20 mouse cellular contexts compared by ENCODE assay signal in the genomic region with DNA sequence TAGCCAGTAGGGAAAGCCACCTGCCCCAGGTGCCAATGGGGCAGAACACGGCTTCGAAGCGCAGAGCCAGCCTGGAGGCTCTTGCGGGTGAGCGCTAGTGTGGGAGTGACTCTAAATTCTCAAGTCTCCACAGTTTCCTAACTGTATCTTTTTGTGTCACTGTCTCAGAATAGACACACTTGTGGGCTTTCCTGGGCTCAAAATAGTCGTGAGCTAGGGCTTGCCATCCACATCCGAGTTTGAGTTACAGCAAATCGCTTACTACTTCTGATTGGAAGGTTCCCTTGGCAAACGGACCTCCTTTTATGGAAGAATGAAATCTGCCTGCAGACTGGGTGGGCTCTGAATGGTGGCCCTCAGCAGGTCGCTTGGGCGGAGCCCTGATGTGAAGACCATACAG.
A peak's percentile ranks its signal among the peaks of the same experiment; 100 is the strongest.
DNase-seq lines count a peak whose midpoint lies in the region; ATAC-seq lines count a peak whose summit lies in the region.
"Had no signal": no experiment of that assay in that cellular context is flagged by ENCODE, and none has a peak within 500 bp of the region (broad histone marks: within the 10 kb centered on the region; RNA-seq: fewer than 3 reads in every experiment).

No protein-coding gene starts in this region.

- WGBS in hindbrain, embryonic 11.5 days = 77% methylated on average over 11 of the region's 11 CpGs

- no peaks in the 10 kb centered on the region; the same call in 1 of the 2 replicates for H3K9me3 ChIP-seq in hindbrain, embryonic 11.5 days (ENCODE audit: control insufficient read depth, low read length)
- H3K9me3 ChIP-seq: midbrain, embryonic 12.5 days had no signal

- no peak overlapping the region for H3K4me3 ChIP-seq in hindbrain, embryonic 11.5 days (ENCODE audit: low read depth, low read length)
- H3K4me3 ChIP-seq: forebrain, embryonic 13.5 days; heart, adult 2 months; midbrain, embryonic 12.5 days had no signal

- no peaks in the 10 kb centered on the region for H3K27me3 ChIP-seq in hindbrain, embryonic 11.5 days (ENCODE audit: control insufficient read depth, insufficient read depth, low read length)
- H3K27me3 ChIP-seq: forebrain, embryonic 13.5 days had no signal

- no peak overlapping the region for H3K9ac ChIP-seq in hindbrain, embryonic 11.5 days (ENCODE audit: low read depth, low read length)
- H3K9ac ChIP-seq: forebrain, embryonic 13.5 days; hindbrain, embryonic 14.5 days; liver, postnatal 0 days; midbrain, embryonic 12.5 days had no signal

- peak; percentile 90 for ATAC-seq in frontal cortex, adult (ENCODE audit: low TSS enrichment)
- ATAC-seq in hindbrain, embryonic 11.5 days (ENCODE audit: low FRiP score) = no peak
- ATAC-seq: forebrain, embryonic 13.5 days; inflammation-experienced regulatory T-cells, adult 6 months; liver, postnatal 0 days had no signal

- no peak for DNase-seq in frontal cortex, postnatal 25 days (ENCODE audit: low spot score in 2 of 2)
- DNase-seq in frontal cortex, postnatal 36 days (ENCODE audit: low spot score in 2 of 2) = peak; percentile 32 to 83
- DNase-seq in left cerebral cortex, postnatal 25 days (ENCODE audit: low spot score in 2 of 2) = peak; percentile 34 to 93
- peak; percentile 44 to 82 for DNase-seq in right cerebral cortex, postnatal 36 days (ENCODE audit: low spot score in 2 of 2)
- DNase-seq in urinary bladder, postnatal 25 days (ENCODE audit: low spot score) = no peak
- no peak for DNase-seq in lung, postnatal 10 days
- DNase-seq in hindbrain, embryonic 11.5 days (ENCODE audit: low spot score) = no peak
- DNase-seq: adrenal gland, postnatal 10 days; cerebellum, adult 9-10 months; gastrocnemius, postnatal 36 days; heart, adult 2 months; heart, postnatal 36 days; kidney, adult 2 months; liver, postnatal 0 days had no signal

- no peak overlapping the region for H3K4me2 ChIP-seq in hindbrain, embryonic 11.5 days (replicated peaks; ENCODE audit: low read depth, low read length)
- H3K4me2 ChIP-seq: forebrain, embryonic 13.5 days; hindbrain, embryonic 14.5 days; midbrain, embryonic 12.5 days had no signal

- H3K36me3 ChIP-seq in hindbrain, embryonic 11.5 days (ENCODE audit: control insufficient read depth, insufficient read depth, low read length) = no peaks in the 10 kb centered on the region
- H3K36me3 ChIP-seq: midbrain, embryonic 12.5 days had no signal

- H3K27ac ChIP-seq in hindbrain, embryonic 11.5 days (ENCODE audit: low read depth, low read length) = no peak overlapping the region
- H3K27ac ChIP-seq: forebrain, embryonic 13.5 days; heart, adult 2 months; hindbrain, embryonic 14.5 days; kidney, postnatal 0 days; midbrain, embryonic 12.5 days had no signal

- intact Hi-C loops in left cerebral cortex, postnatal 25 days (cut with DNase I) = loop anchor here (2.0 kb wide), 2 partner anchors 41 to 73 kb away; no protein-coding TSS in a partner anchor

- 0 out of 2 replicates have a peak, but pooled peaks cover 3% of the 10 kb centered on the region for H3K4me1 ChIP-seq in hindbrain, embryonic 11.5 days (replicated peaks; ENCODE audit: control insufficient read depth, insufficient read depth, low read length)

Comparison
In these comparisons a context has a peak if more than half of its experiments do, and no peak if none do; other contexts are left out.
1. DNase-seq: peak in frontal cortex, postnatal 36 days (2 of 2), left cerebral cortex, postnatal 25 days (2 of 2) and right cerebral cortex, postnatal 36 days (2 of 2); none in frontal cortex, postnatal 25 days (0 of 2), urinary bladder, postnatal 25 days (single experiment), lung, postnatal 10 days (single experiment) and hindbrain, embryonic 11.5 days (single experiment).